Mouse (Mus musculus) leukemia stem cell, adult 10-12 weeks (primary cell): ENCODE measurements around the gene 9130409I23Rik. TPM values are rescaled to one million over a fixed set of nuclear protein-coding genes. Genes with fewer than 3 reads are reported as not detected.

Experiments
- polyA plus RNA-seq: library from polyadenylated mRNA; stranded (reverse); fragments of >175 nt; gene quantifications from 2 replicates; pipeline ENCODE4 v1.2.3, GENCODE M21; 2012; ENCODE audit warnings: low replicate concordance

Gene 9130409I23Rik
- not detected in 2 replicates for polyA plus RNA-seq

GRCm38 (mm10) chr1:181050937-181051336, at the start of gene 9130409I23Rik:
Gene 9130409I23Rik (plus strand): TSS chr1:181051237.

GRCm38 (mm10) chr1:181020756-181021487, 30.1 kb upstream of the 9130409I23Rik start, which contains the start of gene Ephx1:
Gene Ephx1 (minus strand): TSS chr1:181020904.

Other genes starting within 250 kb of the 9130409I23Rik start
- gene H3f3a, start 237.3 kb upstream of the 9130409I23Rik start, polyA plus RNA-seq = 59.5 and 513 TPM in 2 replicates
- gene Sde2, start 200.1 kb upstream of the 9130409I23Rik start, polyA plus RNA-seq = 3.2 and 14.2 TPM in 2 replicates
- gene Lefty2, start 158.1 kb upstream of the 9130409I23Rik start, polyA plus RNA-seq = not detected in 2 replicates
- 353 and 400 TPM in 2 replicates for gene Pycr2, start 146.9 kb upstream of the 9130409I23Rik start, polyA plus RNA-seq
- 10.0 and 16.2 TPM in 2 replicates for gene Lefty1, start 116.2 kb upstream of the 9130409I23Rik start, polyA plus RNA-seq
- 15.9 and 22.0 TPM in 2 replicates for gene Tmem63a, start 108.9 kb upstream of the 9130409I23Rik start, polyA plus RNA-seq
- 2.3 and 3.0 TPM in 2 replicates for gene Ephx1, start 30.3 kb upstream of the 9130409I23Rik start, polyA plus RNA-seq
- 5.7 and 5.9 TPM in 2 replicates for gene Nvl, start 93.0 kb downstream of the 9130409I23Rik start, polyA plus RNA-seq
- gene Cnih4, start 93.5 kb downstream of the 9130409I23Rik start, polyA plus RNA-seq = 21.3 and 54.4 TPM in 2 replicates
- 28.6 and 55.4 TPM in 2 replicates for gene Wdr26, start 160.8 kb downstream of the 9130409I23Rik start, polyA plus RNA-seq